Mouse (Mus musculus) colon, adult 2 months (tissue): Measurements from ENCODE around the gene Mrpl9. TPM values are rescaled to one million over a fixed set of nuclear protein-coding genes. Genes with fewer than 3 reads are reported as not detected.

Experiments used
- polyA plus RNA-seq: library from polyadenylated mRNA; depleted of rRNA; stranded (reverse); fragments of >200 nt; gene quantifications from 2 replicates; pipeline ENCODE4 v1.2.3, GENCODE M21; 2012; rRNA removed

The Mrpl9 gene
- polyA plus RNA-seq, result 37.0 and 38.6 TPM in 2 replicates

GRCm38 (mm10) chr3:94442951-94443596 is at the start of gene Mrpl9:
Gene Mrpl9, plus strand, starts transcription at chr3:94443318.

GRCm38 (mm10) chr3:94398217-94398616 is 44.9 kb upstream of the Mrpl9 start, which contains the start of gene Lingo4:
Gene Lingo4, plus strand, starts transcription at chr3:94398517.

GRCm38 (mm10) chr3:94413031-94413679 is 30.0 kb upstream of the Mrpl9 start, which contains the start of gene Tdrkh:
Gene Tdrkh, plus strand, starts transcription at chr3:94413273.

GRCm38 (mm10) chr3:94443597-94443964 is 463 bp downstream of the Mrpl9 start, which contains the start of gene Oaz3:
Gene Oaz3, minus strand, starts transcription at chr3:94443915.

GRCm38 (mm10) chr3:94477981-94478422 is 34.9 kb downstream of the Mrpl9 start, which contains the start of gene Celf3:
Gene Celf3, plus strand, starts transcription at chr3:94478295.

GRCm38 (mm10) chr3:94480291-94480884 is 37.3 kb downstream of the Mrpl9 start, which contains the start of gene Riiad1:
Gene Riiad1, minus strand, starts transcription at chr3:94480341.

Other genes starting within 250 kb of the Mrpl9 start
- gene Gm5286, start 246.6 kb upstream of the Mrpl9 start, polyA plus RNA-seq, result not detected in 2 replicates
- gene Gm4778, start 179.3 kb upstream of the Mrpl9 start, polyA plus RNA-seq, result not detected in 2 replicates
- gene Them4, start 133.2 kb upstream of the Mrpl9 start, polyA plus RNA-seq, result 0.93 and 1.3 TPM in 2 replicates
- not detected in 2 replicates for gene Them5, start 101.2 kb upstream of the Mrpl9 start, polyA plus RNA-seq
- 2.8 and 3.3 TPM in 2 replicates for gene C2cd4d, start 80.9 kb upstream of the Mrpl9 start, polyA plus RNA-seq
- 25.5 and 36.0 TPM in 2 replicates for gene Rorc, start 70.5 kb upstream of the Mrpl9 start, polyA plus RNA-seq
- 0.17 and 0.38 TPM in 2 replicates for gene Lingo4, start 44.8 kb upstream of the Mrpl9 start, polyA plus RNA-seq
- gene Tdrkh, start 30.0 kb upstream of the Mrpl9 start, polyA plus RNA-seq, result 0.07 and 0.09 TPM in 2 replicates
- 0.25 and 1.2 TPM in 2 replicates for gene Oaz3, start 597 bp downstream of the Mrpl9 start, polyA plus RNA-seq
- gene Celf3, start 35.0 kb downstream of the Mrpl9 start, polyA plus RNA-seq, result 32.0 and 35.9 TPM in 2 replicates
- gene Riiad1, start 37.0 kb downstream of the Mrpl9 start, polyA plus RNA-seq, result 0.22 and 0.29 TPM in 2 replicates
- gene Snx27, start 139.4 kb downstream of the Mrpl9 start, polyA plus RNA-seq, result 5.1 and 6.1 TPM in 2 replicates
- gene Gm10972, start 199.8 kb downstream of the Mrpl9 start, polyA plus RNA-seq, result not detected in 2 replicates
- 23.5 and 27.6 TPM in 2 replicates for gene Tuft1, start 215.6 kb downstream of the Mrpl9 start, polyA plus RNA-seq